Mouse (Mus musculus) bone marrow, adult 2 months (tissue): Measurements from ENCODE around the gene Zc3h12a. TPM values are rescaled to one million over a fixed set of nuclear protein-coding genes. Genes with fewer than 3 reads are reported as not detected.

ENCODE experiments used
- H3K27ac ChIP-seq: fragments of 200-500 bp; 2 replicates; pipeline ENCODE4 v1.5.1; 2012; ENCODE audit warnings: low read depth, mild to moderate bottlenecking, control low read depth, inconsistent platforms, low read length; ENCODE audit not compliant: control insufficient read depth, poor library complexity, insufficient read depth
- H3K4me1 ChIP-seq: fragments of 200-500 bp; 2 replicates; pipeline ENCODE4 v1.6.1; 2011; ENCODE audit warnings: low read length; ENCODE audit not compliant: control insufficient read depth, insufficient read depth
- H3K4me3 ChIP-seq: fragments of 200-500 bp; replicated peaks from 2 replicates; pipeline ENCODE3; 2011; ENCODE audit warnings: mild to moderate bottlenecking, low read depth, low read length, control low read depth; ENCODE audit not compliant: control insufficient read depth
- CTCF ChIP-seq: fragments of 200-500 bp; IDR thresholded peaks from 2 replicates; pipeline ENCODE4 v1.5.1; 2011; ENCODE audit warnings: low read length, control low read depth; ENCODE audit not compliant: control insufficient read depth, insufficient read depth
- POLR2A ChIP-seq: fragments of 200-500 bp; IDR thresholded peaks from 2 replicates; pipeline ENCODE4 v1.6.1; 2011; ENCODE audit warnings: low read depth, mild to moderate bottlenecking, control low read depth, low read length, borderline replicate concordance; ENCODE audit not compliant: control insufficient read depth
- WGBS: fragments of 180-500 bp; shearing (Covaris S2); methylation state at CpG from one replicate; pipeline ENCODE4 v1.1.7; 2018; 5-methylcytosine and 5-hydroxymethylcytosine counted together
- polyA plus RNA-seq: library from polyadenylated mRNA; stranded (reverse); fragments of >200 nt; gene quantifications from 2 replicates; pipeline ENCODE4 v1.2.4, GENCODE M21; 2011; ENCODE audit warnings: low replicate concordance; ENCODE audit not compliant: missing spikeins, insufficient read depth, insufficient read length

Zc3h12a gene
- polyA plus RNA-seq, 1 experiment = 12.5 TPM

- H3K4me3 ChIP-seq = no peak overlapping the region
- H3K4me1 ChIP-seq = peaks cover 2% of the 10 kb centered on the region; the same call in 1 of the 2 replicates
- no peak for TF ChIP-seq POLR2A
- TF ChIP-seq CTCF = no peak
- 77% methylated on average over 5 of the region's 5 CpGs for WGBS
- no peak overlapping the region for H3K27ac ChIP-seq
These were observed 28.0 kb upstream of the Zc3h12a start for GRCm38 (mm10) chr4:125155646-125156045.

- no peak overlapping the region for H3K4me3 ChIP-seq
- 69% methylated on average over 4 of the region's 4 CpGs for WGBS
- peaks cover 2% of the 10 kb centered on the region; the same call in 1 of the 2 replicates for H3K4me1 ChIP-seq
- no peak overlapping the region for H3K27ac ChIP-seq
- TF ChIP-seq POLR2A (no peak), CTCF (no peak)
These were observed 26.1 kb upstream of the Zc3h12a start for GRCm38 (mm10) chr4:125153659-125154241.

- TF ChIP-seq CTCF = no peak
- no peak for TF ChIP-seq POLR2A
- no peak overlapping the region for H3K27ac ChIP-seq
- no peak overlapping the region for H3K4me3 ChIP-seq
- WGBS = 85% methylated on average over 6 of the region's 6 CpGs
- H3K4me1 ChIP-seq = peaks cover 2% of the 10 kb centered on the region; the same call in 1 of the 2 replicates
These were observed 24.8 kb upstream of the Zc3h12a start for GRCm38 (mm10) chr4:125152469-125152868.

- TF ChIP-seq POLR2A = no peak
- TF ChIP-seq CTCF = no peak
- H3K4me1 ChIP-seq = no peaks in the 10 kb centered on the region; the same call in 1 of the 2 replicates
- WGBS = 63% methylated on average over 5 of the region's 5 CpGs
- no peak overlapping the region for H3K27ac ChIP-seq
- H3K4me3 ChIP-seq = no peak overlapping the region
These were observed 21.8 kb upstream of the Zc3h12a start for GRCm38 (mm10) chr4:125149460-125149859.

- peaks cover 1% of the 10 kb centered on the region; the same call in 1 of the 2 replicates for H3K4me1 ChIP-seq
- no peak for TF ChIP-seq CTCF
- no peak for TF ChIP-seq POLR2A
- H3K27ac ChIP-seq = no peak overlapping the region
- no peak overlapping the region for H3K4me3 ChIP-seq
- 85% methylated on average over 4 of the region's 4 CpGs for WGBS
These were observed 20.3 kb upstream of the Zc3h12a start for GRCm38 (mm10) chr4:125147970-125148369.

GRCm38 (mm10) chr4:125145213-125145612 is 17.6 kb upstream of the Zc3h12a start:
- Histone ChIP-seq H3K4me3 (no peak overlapping the region), H3K27ac (peak overlapping the region; percentile 90), H3K4me1 (peaks cover 1% of the 10 kb centered on the region; the same call in 1 of the 2 replicates)
- WGBS = 3% methylated on average over 10 of the region's 10 CpGs
- TF ChIP-seq CTCF (no peak), POLR2A (peak; percentile 25; the same call in 1 of the 2 replicates)

GRCm38 (mm10) chr4:125144627-125145026 is 17.0 kb upstream of the Zc3h12a start:
- peak overlapping the region; percentile 90 for H3K27ac ChIP-seq

GRCm38 (mm10) chr4:125144211-125144610 is 16.6 kb upstream of the Zc3h12a start:
- H3K4me1 ChIP-seq = peaks cover 1% of the 10 kb centered on the region; the same call in 1 of the 2 replicates
- 20% methylated on average over 5 of the region's 5 CpGs for WGBS
- no peak for TF ChIP-seq CTCF
- no peak for TF ChIP-seq POLR2A
- peak overlapping the region; percentile 90 for H3K27ac ChIP-seq
- H3K4me3 ChIP-seq = no peak overlapping the region

More at GRCm38 (mm10) chr4:125144627-125145026, 17.0 kb upstream of the Zc3h12a start:
- 33% methylated on average over 7 of the region's 7 CpGs for WGBS
- no peak overlapping the region for H3K4me3 ChIP-seq
- H3K4me1 ChIP-seq = peaks cover 1% of the 10 kb centered on the region; the same call in 1 of the 2 replicates
- TF ChIP-seq CTCF = no peak
- no peak for TF ChIP-seq POLR2A

GRCm38 (mm10) chr4:125138321-125138720 is 10.7 kb upstream of the Zc3h12a start:
- WGBS = 61% methylated on average over 7 of the region's 7 CpGs
- TF ChIP-seq CTCF = no peak
- TF ChIP-seq POLR2A = no peak
- H3K4me3 ChIP-seq = no peak overlapping the region
- H3K27ac ChIP-seq = no peak overlapping the region
- H3K4me1 ChIP-seq = no peaks in the 10 kb centered on the region; the same call in 1 of the 2 replicates
